Mouse (Mus musculus): ENCODE results near the gene Myo1e.

DNA sequence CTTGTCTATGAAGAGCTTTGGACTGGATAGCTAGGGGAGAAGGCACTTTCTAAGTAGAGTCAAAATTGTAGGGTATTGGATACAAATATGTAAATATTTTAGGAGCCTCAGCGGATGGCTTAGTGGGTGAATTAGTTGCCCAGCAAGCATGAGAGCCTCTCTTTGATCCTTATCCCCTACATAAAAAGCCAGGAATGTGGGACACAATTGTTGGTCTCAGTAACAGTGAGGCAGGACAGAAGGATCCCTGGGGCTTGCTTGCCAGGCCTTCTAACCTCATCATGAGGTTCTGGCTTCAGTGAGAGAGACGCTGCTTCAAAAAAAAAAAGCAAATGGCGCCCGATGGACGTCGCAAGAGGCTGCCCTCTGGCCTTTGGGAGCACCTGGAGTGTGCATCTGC is 66.9 kb downstream of the Myo1e start:
- TF ChIP-seq TAL1 (IDR thresholded peaks at IDR 0.05; ENCODE audit: low read length) (no peak), GATA1 (IDR thresholded peaks at IDR 0.05; ENCODE audit: low read length) (no peak)
